Mouse (Mus musculus) ES-Bruce4 (cell line): ENCODE results near the gene Lgals12. TPM values are rescaled to one million over a fixed set of nuclear protein-coding genes. Genes with fewer than 3 reads are reported as not detected.

Source experiments
- H3K27ac ChIP-seq: 2 replicates; pipeline ENCODE4 v1.5.1; 2012; ENCODE audit warnings: low read length, inconsistent platforms; ENCODE audit not compliant: insufficient read depth
- H3K27me3 ChIP-seq: 2 replicates; pipeline ENCODE4 v1.6.1; 2012; ENCODE audit warnings: mild to moderate bottlenecking, low read length, inconsistent platforms; ENCODE audit not compliant: control insufficient read depth, poor library complexity, insufficient read depth, severe bottlenecking
- H3K36me3 ChIP-seq: 2 replicates; pipeline ENCODE4 v1.6.1; 2012; ENCODE audit warnings: inconsistent platforms, mild to moderate bottlenecking, low read length, moderate library complexity; ENCODE audit not compliant: control insufficient read depth, poor library complexity, insufficient read depth, severe bottlenecking
- H3K4me1 ChIP-seq: one replicate; pipeline ENCODE4 v1.8.1; 2011; ENCODE audit warnings: low read length; ENCODE audit not compliant: control insufficient read depth, insufficient read depth
- H3K4me3 ChIP-seq: 2 replicates; pipeline ENCODE4 v1.5.1; 2011; ENCODE audit warnings: low read depth, mild to moderate bottlenecking, low read length
- H3K9ac ChIP-seq: 2 replicates; pipeline ENCODE4 v1.6.1; 2012; ENCODE audit warnings: low read depth, mild to moderate bottlenecking, inconsistent platforms; ENCODE audit not compliant: poor library complexity, severe bottlenecking
- H3K9me3 ChIP-seq: replicated peaks from 2 replicates; pipeline ENCODE4 v1.6.1; 2012; ENCODE audit warnings: mild to moderate bottlenecking, low read length, inconsistent platforms; ENCODE audit not compliant: control insufficient read depth, poor library complexity, insufficient read depth, severe bottlenecking
- CTCF ChIP-seq: IDR thresholded peaks from one replicate; pipeline ENCODE4 v1.8.1; 2011; ENCODE audit warnings: low read depth, low read length
- EP300 ChIP-seq: IDR thresholded peaks from 2 replicates; pipeline ENCODE4 v1.6.1; 2011; ENCODE audit warnings: low read depth, low read length; ENCODE audit not compliant: insufficient read depth
- POLR2A ChIP-seq: IDR thresholded peaks from one replicate; pipeline ENCODE4 v1.8.1; 2011; ENCODE audit warnings: low read length; ENCODE audit not compliant: insufficient read depth
- polyA plus RNA-seq: library from polyadenylated mRNA; stranded (reverse); fragments of >200 nt; gene quantifications from 2 replicates; pipeline ENCODE4 v1.2.4, GENCODE M21; 2011; ENCODE audit warnings: low read depth; ENCODE audit not compliant: missing spikeins, insufficient read depth, insufficient read length

Lgals12 gene
- polyA plus RNA-seq, 1 experiment, result 0.46 TPM

DNA sequence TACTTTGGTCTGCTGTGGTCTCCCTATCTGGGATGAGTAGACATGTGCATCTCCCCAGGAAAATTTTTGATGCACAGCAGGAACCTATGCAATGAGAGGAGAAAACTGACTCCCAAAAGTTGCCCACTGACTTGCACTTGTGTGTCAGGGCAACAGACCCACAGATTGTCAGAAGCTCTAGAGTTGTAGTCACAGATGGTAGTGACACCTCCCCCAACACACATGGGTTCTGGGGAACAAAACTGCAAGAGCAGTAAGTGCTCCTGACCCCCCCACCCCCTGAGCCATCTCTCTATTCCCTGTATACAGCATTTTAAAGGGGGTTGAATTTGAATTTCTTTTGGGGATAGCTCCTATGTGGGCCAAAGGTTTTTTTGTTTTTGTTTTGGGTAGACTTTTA is 16.2 kb downstream of the Lgals12 start:
- TF ChIP-seq EP300, result no peak
- TF ChIP-seq CTCF, result no peak
- no peak for TF ChIP-seq POLR2A
- Histone ChIP-seq H3K4me3 (no peak overlapping the region), H3K36me3 (no peaks in the 10 kb centered on the region), H3K9me3 (no peaks in the 10 kb centered on the region), H3K4me1 (no peaks in the 10 kb centered on the region), H3K27me3 (no peaks in the 10 kb centered on the region), H3K27ac (no peak overlapping the region), H3K9ac (no peak overlapping the region)

DNA sequence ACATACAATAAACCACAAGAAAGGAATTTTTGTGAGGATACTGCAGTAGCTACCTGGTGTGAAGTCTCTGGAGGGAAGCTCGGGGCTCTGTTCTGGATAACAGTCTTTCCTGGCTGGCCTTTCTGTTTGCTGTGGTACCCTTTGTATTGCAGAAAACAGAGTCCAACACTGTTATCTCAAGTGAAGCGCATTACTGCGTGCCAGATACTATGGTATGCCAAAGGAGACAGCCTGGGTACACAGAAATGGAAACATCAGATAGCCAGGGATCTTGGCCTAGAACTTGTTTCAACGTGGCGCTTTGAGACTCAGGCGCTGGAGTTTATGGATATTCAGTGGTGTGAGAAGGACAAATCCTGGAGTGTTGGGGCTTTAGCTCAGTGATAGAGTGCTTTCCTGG is 21.2 kb downstream of the Lgals12 start:
- H3K9me3 ChIP-seq, result no peaks in the 10 kb centered on the region
- peaks cover 8% of the 10 kb centered on the region for H3K4me1 ChIP-seq

DNA sequence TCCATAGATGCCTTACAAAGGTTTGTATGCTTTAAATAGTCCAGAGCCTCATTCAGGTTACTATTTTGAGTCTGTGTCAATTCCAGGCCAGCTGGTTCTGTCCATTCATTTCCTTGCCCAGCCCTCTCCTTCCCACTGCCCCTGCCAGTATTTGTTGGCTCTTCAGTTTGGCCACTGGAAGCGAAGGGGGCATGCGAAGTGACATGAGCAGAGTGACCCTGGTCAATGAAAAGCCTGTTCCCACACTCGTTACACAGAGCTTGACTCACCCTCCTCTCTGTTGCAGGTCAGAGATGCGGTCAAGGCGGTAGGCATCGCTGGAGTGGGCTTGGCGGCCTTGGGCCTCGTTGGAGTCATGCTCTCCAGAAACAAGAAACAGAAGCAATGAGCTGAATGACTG is 21.7 kb downstream of the Lgals12 start:
- Histone ChIP-seq H3K9ac (no peak overlapping the region), H3K36me3 (no peaks in the 10 kb centered on the region), H3K4me3 (no peak overlapping the region), H3K27ac (no peak overlapping the region), H3K4me1 (peaks cover 8% of the 10 kb centered on the region), H3K27me3 (no peaks in the 10 kb centered on the region), H3K9me3 (no peaks in the 10 kb centered on the region)
- TF ChIP-seq POLR2A (no peak), CTCF (no peak), EP300 (no peak)

More for the DNA sequence above, 21.2 kb downstream of the Lgals12 start:
- Histone ChIP-seq H3K36me3 (no peaks in the 10 kb centered on the region), H3K27ac (no peak overlapping the region), H3K4me3 (no peak overlapping the region), H3K27me3 (no peaks in the 10 kb centered on the region), H3K9ac (no peak overlapping the region)
- TF ChIP-seq EP300, result no peak
- TF ChIP-seq POLR2A, result no peak
- TF ChIP-seq CTCF, result no peak

DNA sequence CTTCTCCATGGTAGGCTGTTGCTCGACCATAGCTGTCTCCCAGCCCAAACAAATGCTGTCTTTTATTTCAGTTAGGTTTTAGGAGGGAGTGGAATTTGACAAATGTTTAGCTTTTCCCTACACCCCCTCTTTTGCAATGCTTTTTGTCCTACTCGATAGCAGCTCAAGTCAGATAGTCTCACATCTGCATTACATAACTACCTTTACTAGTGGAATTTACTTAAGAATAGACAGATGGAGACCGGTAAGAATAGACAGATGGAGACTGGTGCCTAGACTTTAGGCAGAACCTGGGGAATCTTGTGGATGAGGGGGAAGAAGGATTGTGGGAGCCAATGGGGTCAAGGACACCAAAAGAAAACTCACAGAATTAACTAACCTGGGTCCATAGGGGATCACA is 23.4 kb downstream of the Lgals12 start:
- Histone ChIP-seq H3K9me3 (no peaks in the 10 kb centered on the region), H3K27ac (peak overlapping the region; percentile 100), H3K4me3 (no peak overlapping the region), H3K4me1 (peaks cover 8% of the 10 kb centered on the region), H3K36me3 (no peaks in the 10 kb centered on the region), H3K9ac (no peak overlapping the region), H3K27me3 (no peaks in the 10 kb centered on the region)
- TF ChIP-seq POLR2A (no peak), EP300 (no peak), CTCF (no peak)

DNA sequence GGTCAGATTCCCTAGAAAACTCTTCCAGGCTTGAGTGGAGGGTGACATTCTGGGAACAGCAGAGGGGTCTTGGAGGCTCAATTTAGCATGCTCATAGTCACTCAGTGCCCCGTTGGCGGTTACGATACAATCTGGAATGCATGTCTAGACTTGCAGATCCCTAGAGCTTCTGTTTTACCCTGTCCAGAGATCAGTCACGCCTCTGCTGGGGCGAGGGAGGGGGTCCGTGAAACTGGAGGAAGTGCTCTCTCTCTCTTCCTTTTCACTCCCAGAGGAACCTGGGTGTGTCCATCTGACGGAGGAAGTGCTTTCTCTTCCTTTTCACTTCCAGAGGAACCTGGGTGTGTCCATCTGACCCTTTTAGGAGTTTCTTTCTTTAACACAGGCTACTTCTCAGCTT is 23.9 kb downstream of the Lgals12 start:
- Histone ChIP-seq H3K36me3 (no peaks in the 10 kb centered on the region), H3K4me3 (no peak overlapping the region), H3K27me3 (no peaks in the 10 kb centered on the region), H3K9me3 (no peaks in the 10 kb centered on the region), H3K27ac (peak overlapping the region; percentile 100), H3K9ac (peak overlapping the region; percentile 59; the same call in 1 of the 2 replicates), H3K4me1 (peaks cover 8% of the 10 kb centered on the region)
- peak; percentile 88 for TF ChIP-seq EP300
- TF ChIP-seq POLR2A, result no peak

DNA sequence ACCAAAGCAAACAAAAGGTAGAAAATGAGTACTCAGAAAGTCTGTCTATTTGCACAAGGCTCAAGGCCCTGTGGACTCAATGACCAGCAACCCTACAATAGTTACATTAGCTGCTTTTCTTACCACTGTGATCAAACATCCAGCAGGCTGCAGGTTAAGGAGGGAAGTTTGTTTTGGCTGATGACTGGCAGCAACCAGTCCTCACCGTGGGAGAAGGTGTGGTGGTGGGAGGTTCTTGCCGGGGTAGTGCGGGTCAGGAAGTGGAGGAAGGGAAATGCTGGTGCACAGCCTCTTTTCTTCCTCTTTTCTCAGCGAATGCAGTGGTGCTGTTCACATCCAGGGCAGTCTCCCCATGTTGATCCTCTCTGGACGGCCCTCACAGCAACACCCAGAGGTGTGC is 26.0 kb downstream of the Lgals12 start:
- Histone ChIP-seq H3K4me3 (no peak overlapping the region), H3K36me3 (no peaks in the 10 kb centered on the region), H3K4me1 (peaks cover 8% of the 10 kb centered on the region), H3K9me3 (no peaks in the 10 kb centered on the region), H3K9ac (no peak overlapping the region), H3K27me3 (no peaks in the 10 kb centered on the region), H3K27ac (peak overlapping the region; percentile 23; the same call in 1 of the 2 replicates)
- TF ChIP-seq POLR2A, result no peak
- no peak for TF ChIP-seq CTCF
- no peak for TF ChIP-seq EP300
